Mouse (Mus musculus): ENCODE data around the gene Lrrc8c. TPM values are rescaled to one million over a fixed set of nuclear protein-coding genes. Genes with fewer than 3 reads are reported as not detected.
"Not testable (repeated sequence)": the region's sequence is repeated elsewhere in the genome, so short reads cannot be mapped to it uniquely, and the experiment has no call there.

Gene Lrrc8c
- total and polyA plus RNA-seq, 2 experiments from 2014 or later = 6.9 to 11.5 TPM

DNA sequence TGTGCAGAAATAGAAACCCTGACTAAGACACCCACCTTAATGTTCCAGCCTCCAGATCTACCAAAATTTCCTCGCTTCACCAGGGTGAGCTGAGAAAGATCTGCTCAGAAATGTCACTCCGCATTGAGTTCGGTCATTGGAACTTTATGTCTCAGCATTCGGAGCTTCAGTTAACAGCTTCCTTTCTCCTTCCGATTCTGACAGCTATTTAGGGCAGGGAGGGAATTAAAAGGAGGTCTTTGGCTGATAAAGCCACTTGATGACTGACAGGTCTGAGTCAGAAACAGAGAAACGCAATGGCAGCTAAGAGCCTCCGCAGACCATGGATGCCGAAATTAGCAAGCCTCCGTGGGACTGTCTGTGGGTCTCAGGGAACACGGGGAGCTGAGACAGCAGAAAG is 112.9 kb downstream of the Lrrc8c start:
- TF ChIP-seq CTCF (IDR thresholded peaks at IDR 0.05; ENCODE audit: low read depth) = no peak
- H3K9ac ChIP-seq = no peak overlapping the region
- H3K27me3 ChIP-seq (ENCODE audit: insufficient read depth, low read length) = no peaks in the 10 kb centered on the region
- DNase-seq (no peak), ATAC-seq (no peak)
- WGBS = 84% methylated on average over 10 of the region's 10 CpGs
- H3K9me3 ChIP-seq (ENCODE audit: low read length) = no peaks in the 10 kb centered on the region
- no peak overlapping the region for H3K4me3 ChIP-seq (ENCODE audit: low read depth, low read length)
- H3K4me1 ChIP-seq (ENCODE audit: insufficient read depth) = no peaks in the 10 kb centered on the region
- no peak overlapping the region for H3K4me2 ChIP-seq (ENCODE audit: low read depth)
- H3K27ac ChIP-seq (ENCODE audit: low read depth, low read length) = no peak overlapping the region
- no peaks in the 10 kb centered on the region for H3K36me3 ChIP-seq (ENCODE audit: insufficient read depth)

DNA sequence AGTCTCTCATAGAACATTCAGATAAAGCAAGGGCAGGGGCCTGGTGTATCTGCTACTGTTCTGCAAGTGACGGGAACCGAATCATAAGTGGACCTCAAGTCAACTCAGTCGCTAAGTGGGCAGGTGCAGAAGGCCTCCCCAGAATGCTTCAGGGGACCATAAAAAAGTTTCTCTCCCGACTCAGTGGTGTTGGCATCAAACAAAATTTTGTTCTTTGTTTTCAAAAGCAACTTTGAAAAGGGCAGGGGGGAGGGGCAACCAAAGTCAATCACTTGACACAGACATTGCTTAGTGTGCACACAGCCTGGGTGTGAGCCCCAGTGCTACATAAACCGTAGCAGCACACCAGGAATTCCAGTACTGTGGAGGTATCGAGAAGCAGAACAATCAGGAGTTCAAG is 116.4 kb downstream of the Lrrc8c start:
- 77% methylated on average over 6 of the region's 6 CpGs for WGBS
- Histone ChIP-seq H3K4me1 (ENCODE audit: insufficient read depth) (no peaks in the 10 kb centered on the region), H3K4me2 (ENCODE audit: low read depth) (no peak overlapping the region), H3K9ac (no peak overlapping the region), H3K36me3 (ENCODE audit: insufficient read depth) (no peaks in the 10 kb centered on the region), H3K27ac (ENCODE audit: low read depth, low read length) (no peak overlapping the region), H3K4me3 (ENCODE audit: low read depth, low read length) (no peak overlapping the region), H3K27me3 (ENCODE audit: insufficient read depth, low read length) (no peaks in the 10 kb centered on the region), H3K9me3 (ENCODE audit: low read length) (no peaks in the 10 kb centered on the region)
- no peak for TF ChIP-seq CTCF (IDR thresholded peaks at IDR 0.05; ENCODE audit: low read depth)
- no peak for ATAC-seq
- no peak for DNase-seq

DNA sequence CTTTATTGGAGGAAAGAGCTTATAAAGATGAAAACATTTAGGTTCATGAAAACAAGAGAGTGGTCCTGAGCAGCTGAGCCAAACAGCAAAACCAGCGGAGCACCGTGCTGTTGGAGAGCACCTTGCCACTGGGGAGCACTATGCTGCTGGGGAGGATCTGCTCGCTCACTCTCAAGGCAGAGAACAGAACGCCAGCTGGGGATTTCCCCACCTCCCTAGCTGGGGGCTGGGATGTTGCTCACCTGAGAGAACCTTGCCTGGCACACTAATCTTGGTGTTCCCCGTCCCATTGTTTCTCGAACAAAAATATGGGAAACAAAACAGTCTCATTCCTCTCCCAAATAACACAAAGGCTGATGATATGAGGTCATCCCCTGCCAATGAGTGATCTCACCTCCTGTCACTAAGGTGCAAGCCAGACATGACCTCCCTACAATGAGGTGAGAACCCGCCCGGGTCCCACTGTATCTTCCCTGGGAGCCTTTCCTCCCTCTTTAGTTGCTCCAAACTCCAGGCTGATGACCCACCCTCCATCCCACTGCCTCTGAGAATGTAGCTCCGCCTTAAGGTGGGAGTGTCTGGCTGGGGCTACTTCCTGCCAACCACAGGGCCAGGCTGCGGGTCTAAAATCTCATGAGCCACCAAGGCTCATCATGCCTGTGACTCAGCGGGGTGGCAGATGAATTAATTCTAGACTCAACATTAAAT is 117.5 kb downstream of the Lrrc8c start:
- H3K27me3 ChIP-seq (ENCODE audit: insufficient read depth, low read length) = no peaks in the 10 kb centered on the region
- no peak overlapping the region for H3K9ac ChIP-seq
- DNase-seq = no peak
- WGBS = 82% methylated on average over 11 of the region's 11 CpGs
- ATAC-seq = no peak
- no peak overlapping the region for H3K27ac ChIP-seq (ENCODE audit: low read depth, low read length)
- H3K4me1 ChIP-seq (ENCODE audit: insufficient read depth) = no peaks in the 10 kb centered on the region
- TF ChIP-seq CTCF (IDR thresholded peaks at IDR 0.05; ENCODE audit: low read depth) = no peak
- no peak overlapping the region for H3K4me3 ChIP-seq (ENCODE audit: low read depth, low read length)
- no peaks in the 10 kb centered on the region for H3K9me3 ChIP-seq (ENCODE audit: low read length)
- H3K4me2 ChIP-seq (ENCODE audit: low read depth) = no peak overlapping the region
- H3K36me3 ChIP-seq (ENCODE audit: insufficient read depth) = no peaks in the 10 kb centered on the region

DNA sequence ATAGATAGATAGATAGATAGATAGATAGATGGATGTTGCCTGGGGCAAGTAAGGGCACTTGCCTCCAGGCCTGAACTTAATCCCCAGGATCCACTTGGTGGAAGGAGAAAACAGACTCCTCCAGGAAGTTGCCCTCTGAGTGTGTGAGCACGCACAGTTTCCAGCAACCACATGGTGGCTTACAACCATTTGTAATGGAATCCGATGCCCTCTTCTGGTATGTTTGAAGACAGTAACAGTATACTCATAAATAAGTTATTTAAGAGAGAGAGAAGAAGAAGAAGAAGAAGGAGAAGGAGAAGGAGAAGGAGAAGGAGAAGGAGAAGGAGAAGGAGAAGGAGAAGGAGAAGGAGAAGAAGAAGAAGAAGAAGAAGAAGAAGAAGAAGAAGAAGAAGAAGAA is 119.1 kb downstream of the Lrrc8c start:
- not testable (repeated sequence) for ATAC-seq; H3K27ac ChIP-seq (ENCODE audit: low read depth, low read length); H3K4me1 ChIP-seq (ENCODE audit: insufficient read depth); H3K36me3 ChIP-seq (ENCODE audit: insufficient read depth); H3K9ac ChIP-seq; DNase-seq; H3K27me3 ChIP-seq (ENCODE audit: insufficient read depth, low read length); H3K4me2 ChIP-seq (ENCODE audit: low read depth); H3K4me3 ChIP-seq (ENCODE audit: low read depth, low read length); H3K9me3 ChIP-seq (ENCODE audit: low read length)
- WGBS = 94% methylated on average over 2 of the region's 2 CpGs

DNA sequence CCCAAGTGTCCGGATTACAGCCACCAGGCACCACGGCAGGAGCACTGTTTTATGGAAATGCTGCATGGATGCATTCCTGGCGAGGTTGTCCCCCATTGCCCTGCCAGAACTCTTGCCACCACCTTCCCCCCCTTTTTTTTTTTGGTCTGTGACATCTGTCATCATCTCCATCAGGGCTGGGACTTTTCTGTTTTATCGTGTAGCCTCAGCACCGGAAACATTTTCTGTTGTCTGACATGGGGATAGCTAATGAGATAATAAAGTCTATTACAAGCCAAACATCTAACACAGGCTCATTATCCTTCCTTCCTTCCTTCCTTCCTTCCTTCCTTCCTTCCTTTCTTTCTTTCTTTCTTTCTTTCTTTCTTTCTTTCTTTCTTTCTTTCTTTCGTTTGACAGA is 119.7 kb downstream of the Lrrc8c start:
- H3K9ac ChIP-seq = no peak overlapping the region
- no peaks in the 10 kb centered on the region for H3K36me3 ChIP-seq (ENCODE audit: insufficient read depth)
- no peaks in the 10 kb centered on the region for H3K9me3 ChIP-seq (ENCODE audit: low read length)
- ATAC-seq (no peak), DNase-seq (no peak)
- no peaks in the 10 kb centered on the region for H3K27me3 ChIP-seq (ENCODE audit: insufficient read depth, low read length)
- no peak overlapping the region for H3K4me3 ChIP-seq (ENCODE audit: low read depth, low read length)
- 90% methylated on average over 6 of the region's 6 CpGs for WGBS
- no peak for TF ChIP-seq CTCF (IDR thresholded peaks at IDR 0.05; ENCODE audit: low read depth)
- H3K4me1 ChIP-seq (ENCODE audit: insufficient read depth) = no peaks in the 10 kb centered on the region
- no peak overlapping the region for H3K27ac ChIP-seq (ENCODE audit: low read depth, low read length)
- no peak overlapping the region for H3K4me2 ChIP-seq (ENCODE audit: low read depth)

DNA sequence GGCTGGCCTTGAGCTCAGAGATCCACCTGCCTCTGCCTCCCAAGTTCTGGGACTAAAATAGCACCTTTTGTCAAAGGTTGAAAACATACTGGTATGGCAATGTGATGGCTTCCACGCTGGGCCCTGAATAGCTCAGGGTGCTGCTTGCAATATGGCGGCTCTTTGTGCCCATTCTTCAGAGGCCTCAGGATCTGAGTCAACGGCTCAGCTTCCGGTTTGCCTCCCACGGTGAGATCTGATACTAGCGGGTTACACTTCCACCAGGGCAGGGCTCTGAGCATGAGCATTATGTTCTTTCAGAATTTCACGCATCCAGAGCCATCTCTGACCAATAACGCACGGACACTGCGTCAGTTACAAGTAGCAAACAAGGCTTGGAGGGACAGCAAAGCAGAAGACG is 120.2 kb downstream of the Lrrc8c start:
- ATAC-seq = no peak

DNA sequence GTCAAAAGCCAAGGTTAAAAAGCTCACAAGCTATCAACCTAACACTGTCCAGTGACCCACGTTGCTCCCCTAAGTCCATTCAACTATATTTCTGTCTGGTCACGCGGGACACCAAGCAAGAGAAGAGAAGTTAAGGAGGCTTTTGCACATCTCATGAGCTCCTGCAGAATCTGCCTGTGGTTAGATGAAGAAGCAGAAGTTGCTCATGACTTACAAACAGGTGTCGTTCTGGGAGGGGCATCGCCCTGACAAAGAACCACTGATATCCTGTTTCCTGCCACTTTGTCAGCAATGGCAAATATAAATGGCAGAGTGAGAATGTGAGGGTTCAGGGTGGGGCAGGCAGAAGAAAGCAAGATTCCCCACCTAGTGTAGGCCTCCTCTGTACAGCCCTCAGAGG is 123.3 kb downstream of the Lrrc8c start:
- ATAC-seq (no peak), DNase-seq (no peak)

More for the DNA sequence above, 120.2 kb downstream of the Lrrc8c start:
- H3K27ac ChIP-seq (ENCODE audit: low read depth, low read length) = no peak overlapping the region
- no peak overlapping the region for H3K4me3 ChIP-seq (ENCODE audit: low read depth, low read length)
- TF ChIP-seq CTCF (IDR thresholded peaks at IDR 0.05; ENCODE audit: low read depth) = no peak
- H3K36me3 ChIP-seq (ENCODE audit: insufficient read depth) = no peaks in the 10 kb centered on the region
- WGBS = 94% methylated on average over 11 of the region's 11 CpGs
- no peaks in the 10 kb centered on the region for H3K4me1 ChIP-seq (ENCODE audit: insufficient read depth)
- no peak for DNase-seq
- no peaks in the 10 kb centered on the region for H3K9me3 ChIP-seq (ENCODE audit: low read length)
- H3K9ac ChIP-seq = no peak overlapping the region
- no peak overlapping the region for H3K4me2 ChIP-seq (ENCODE audit: low read depth)
- no peaks in the 10 kb centered on the region for H3K27me3 ChIP-seq (ENCODE audit: insufficient read depth, low read length)

More for the DNA sequence above, 123.3 kb downstream of the Lrrc8c start:
- Histone ChIP-seq H3K4me2 (ENCODE audit: low read depth) (no peak overlapping the region), H3K27me3 (ENCODE audit: insufficient read depth, low read length) (no peaks in the 10 kb centered on the region), H3K9me3 (ENCODE audit: low read length) (no peaks in the 10 kb centered on the region), H3K9ac (no peak overlapping the region), H3K27ac (ENCODE audit: low read depth, low read length) (no peak overlapping the region), H3K4me3 (ENCODE audit: low read depth, low read length) (no peak overlapping the region), H3K36me3 (ENCODE audit: insufficient read depth) (no peaks in the 10 kb centered on the region), H3K4me1 (ENCODE audit: insufficient read depth) (no peaks in the 10 kb centered on the region)
- WGBS = 90% methylated on average over 5 of the region's 5 CpGs
- no peak for TF ChIP-seq CTCF (IDR thresholded peaks at IDR 0.05; ENCODE audit: low read depth)
